Mouse (Mus musculus) T-helper 2 cell (primary cell): ENCODE data around the gene 0610010K14Rik.

ENCODE experiments used
- in situ Hi-C: fragments of 300-600 bp; cut with MboI, MseI; formaldehyde crosslinking; loops from one replicate; pipeline ENCODE4 v1.15.1; 2025; ENCODE audit warnings: high pct_unique_total_duplicates

0610010K14Rik gene

DNA sequence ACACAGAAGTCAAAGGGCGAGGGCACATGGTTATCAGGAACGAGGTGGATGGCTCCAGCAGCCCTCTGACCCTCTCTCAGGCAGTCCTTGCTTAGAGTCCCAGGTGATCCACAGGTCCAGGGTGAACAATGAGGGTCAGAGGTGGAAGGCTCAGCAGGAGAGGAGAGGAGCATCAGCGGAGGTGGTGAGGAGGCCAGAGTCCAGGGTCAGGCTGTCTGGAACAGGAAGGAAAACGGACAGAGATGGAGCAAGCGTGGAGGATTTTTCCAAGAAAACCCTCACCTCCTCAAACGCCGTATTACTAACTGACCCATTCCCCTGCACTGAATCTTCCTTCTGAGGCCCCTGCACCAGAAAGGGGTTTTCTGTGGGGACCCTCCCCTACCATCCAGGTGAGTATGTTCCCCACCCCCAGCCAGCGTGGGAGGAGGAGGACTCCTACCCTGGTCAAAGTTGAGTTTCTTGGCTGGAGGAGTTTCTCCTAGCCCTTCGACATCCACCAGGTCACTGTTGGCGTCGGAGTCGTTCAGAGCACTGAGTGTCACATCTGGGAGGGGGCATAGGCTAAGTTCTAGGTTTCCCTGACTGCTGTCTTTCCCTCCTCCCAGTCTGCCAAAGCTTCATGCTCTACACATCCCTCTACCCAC lies 2.3 kb downstream of the 0610010K14Rik start:
- in situ Hi-C loops: no loop called here

DNA sequence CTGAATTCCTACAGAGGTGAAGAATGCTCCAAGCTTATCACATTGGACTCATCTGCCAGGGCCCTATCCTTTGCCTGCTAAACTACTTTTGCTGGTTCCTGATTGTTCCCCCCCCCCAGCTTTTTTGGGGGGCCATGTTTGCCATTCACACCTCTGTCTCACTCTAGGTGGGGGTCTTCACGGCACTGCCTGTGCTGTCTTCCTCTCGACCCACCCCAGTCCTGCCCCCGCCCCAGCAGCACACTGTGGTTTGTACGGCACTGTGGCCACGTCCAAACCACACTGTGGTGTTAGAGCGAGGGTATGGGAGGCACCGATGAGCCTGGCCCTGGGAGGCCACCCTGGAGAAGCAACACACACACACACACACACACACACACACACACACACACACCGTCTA lies 3.2 kb downstream of the 0610010K14Rik start:
- in situ Hi-C loops: no loop called here

DNA sequence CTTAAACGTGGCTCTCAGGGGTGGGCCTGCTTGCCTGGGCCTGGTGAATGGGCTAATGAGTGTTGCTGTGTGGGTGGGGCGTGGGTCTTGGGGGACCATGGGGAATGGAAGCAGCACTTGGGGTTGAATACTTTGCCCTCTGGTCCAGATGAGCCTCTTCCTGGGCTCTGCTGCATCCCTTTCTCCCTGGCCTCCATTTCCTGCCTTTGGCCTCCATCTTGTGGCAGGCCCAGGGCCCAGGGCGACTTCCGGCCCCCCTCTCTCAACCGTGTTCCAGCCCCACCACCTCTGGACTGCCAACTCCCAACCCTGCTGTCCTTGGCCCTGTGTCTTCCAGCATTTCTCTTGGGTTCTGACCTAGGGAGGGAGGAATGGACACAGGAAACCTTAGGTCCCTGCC lies 3.7 kb downstream of the 0610010K14Rik start:
- in situ Hi-C loops: no loop called here

DNA sequence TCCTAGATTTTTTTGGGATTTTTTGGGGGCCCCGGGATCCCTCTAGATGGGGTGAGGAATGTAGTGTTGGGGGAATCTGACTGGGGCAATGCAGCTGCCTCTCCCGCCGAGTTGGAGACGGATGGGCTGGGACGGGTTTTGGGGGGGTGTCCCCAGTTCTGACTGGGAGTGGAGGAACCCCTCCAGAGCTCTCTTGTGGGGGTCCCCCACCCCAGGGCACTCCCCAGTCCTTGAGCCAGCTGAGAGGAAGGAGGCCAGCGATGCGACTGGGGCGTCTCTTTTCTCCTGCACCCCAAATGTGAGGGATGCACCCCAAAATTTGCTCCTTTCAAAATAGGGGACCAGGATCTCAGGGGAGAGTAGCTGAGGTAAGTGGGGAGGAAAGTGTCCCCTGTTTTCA lies 4.7 kb downstream of the 0610010K14Rik start:
- in situ Hi-C loops: no loop called here

DNA sequence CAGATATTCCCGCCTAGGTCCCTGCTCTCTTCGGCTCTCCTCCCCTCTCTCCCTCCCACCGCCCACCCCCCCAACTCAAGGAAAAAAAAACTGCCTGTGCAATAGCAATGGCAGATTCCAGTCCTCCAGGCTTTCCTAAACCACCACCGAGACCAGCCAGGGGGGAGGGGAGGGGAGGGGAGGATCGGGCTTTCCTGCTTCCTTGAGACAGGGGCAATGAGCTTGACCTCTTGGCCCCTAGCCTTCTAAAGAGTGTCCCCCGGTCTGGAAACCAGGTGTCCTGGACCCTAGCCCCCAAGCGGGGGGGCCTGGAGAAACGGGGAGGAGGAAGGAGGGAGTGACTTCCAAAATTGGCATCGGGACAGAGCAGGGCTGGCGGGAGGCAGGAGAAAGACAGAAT lies 5.2 kb downstream of the 0610010K14Rik start:
- in situ Hi-C loops: no loop called here

DNA sequence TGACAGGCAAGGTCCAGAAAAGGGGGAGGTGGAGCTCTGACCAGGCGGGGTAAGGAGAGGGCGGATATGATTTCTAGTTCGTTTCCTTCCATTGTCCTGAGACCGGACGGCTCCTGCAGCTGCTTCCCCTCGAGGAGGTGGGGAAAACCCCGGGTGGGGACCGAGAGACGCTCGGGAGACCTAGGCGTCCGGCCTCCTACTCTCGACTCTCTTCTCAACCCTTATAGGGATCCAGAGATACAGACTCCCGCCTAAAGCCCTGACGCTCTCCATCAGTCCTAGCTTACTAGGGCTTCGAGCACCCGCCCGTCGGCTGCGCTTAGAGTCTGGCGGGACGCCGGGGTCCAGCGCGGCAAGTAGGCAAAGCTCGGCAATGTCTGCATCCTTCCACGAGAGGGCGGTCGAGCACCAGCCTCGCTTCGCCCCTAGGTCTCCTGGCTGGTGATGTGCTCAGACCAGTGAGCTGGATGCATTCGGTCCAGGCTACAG lies 7.4 kb downstream of the 0610010K14Rik start:
- in situ Hi-C loops: no loop called here

DNA sequence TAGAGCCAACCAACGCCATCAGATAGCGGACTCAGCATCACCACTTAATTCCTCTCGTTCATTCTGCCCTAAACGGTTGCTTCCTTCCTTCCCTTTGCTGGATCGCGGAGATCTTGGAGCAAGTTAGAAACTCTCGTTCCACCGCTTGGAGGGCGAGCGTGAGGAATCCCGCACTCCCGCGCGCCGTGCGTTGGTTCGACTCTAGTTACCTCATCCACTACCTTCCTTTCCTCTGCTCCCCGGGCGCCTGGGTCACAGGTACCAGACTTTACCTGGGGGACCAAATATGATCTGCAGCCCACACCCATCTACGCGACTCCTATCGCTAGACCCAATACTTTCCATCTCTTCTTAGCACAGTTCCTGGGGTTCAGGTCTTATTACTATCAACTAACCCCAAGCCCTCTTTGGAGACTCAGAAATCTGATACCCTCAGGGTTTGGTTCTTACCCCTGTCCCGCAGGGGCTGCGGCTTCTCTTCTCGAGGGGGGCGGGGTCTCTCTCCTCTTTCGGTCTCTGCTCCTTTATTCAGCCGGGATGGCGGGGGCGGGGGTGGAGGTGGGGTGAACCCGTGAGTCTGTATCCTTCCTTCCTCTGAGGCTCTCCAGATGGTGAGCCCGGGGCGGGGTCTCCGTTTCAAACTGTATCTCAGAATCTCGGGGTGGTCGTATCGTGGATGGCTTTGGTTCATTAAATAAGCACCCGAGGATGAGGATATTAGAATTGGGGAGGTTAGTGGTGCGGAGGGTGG lies 8.3 kb downstream of the 0610010K14Rik start, which contains the start of gene Bcl6b:
Gene Bcl6b (minus strand): TSS at position 539 of the 751 bp plus-strand sequence.
- in situ Hi-C loops: no loop called here

DNA sequence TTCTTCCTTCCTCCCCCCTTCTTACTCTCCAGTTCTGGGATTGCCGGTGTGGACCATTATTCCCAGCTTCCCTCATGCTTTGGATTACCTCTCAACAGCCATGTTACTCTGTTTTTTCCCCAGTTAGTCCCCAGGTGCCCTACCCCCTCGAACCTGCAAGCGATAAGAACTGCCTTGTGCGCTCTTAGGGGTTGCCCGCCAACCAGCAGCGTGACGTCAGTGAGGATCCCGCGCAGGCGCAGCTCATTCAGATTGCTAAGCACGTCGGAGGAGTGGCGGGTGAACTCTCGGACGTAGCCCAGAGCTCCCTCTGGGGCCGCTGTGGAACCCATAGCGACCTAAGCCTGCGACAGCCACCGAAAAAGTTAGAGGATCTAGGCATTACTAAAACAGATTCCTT lies 8.9 kb downstream of the 0610010K14Rik start:
- in situ Hi-C loops: no loop called here

DNA sequence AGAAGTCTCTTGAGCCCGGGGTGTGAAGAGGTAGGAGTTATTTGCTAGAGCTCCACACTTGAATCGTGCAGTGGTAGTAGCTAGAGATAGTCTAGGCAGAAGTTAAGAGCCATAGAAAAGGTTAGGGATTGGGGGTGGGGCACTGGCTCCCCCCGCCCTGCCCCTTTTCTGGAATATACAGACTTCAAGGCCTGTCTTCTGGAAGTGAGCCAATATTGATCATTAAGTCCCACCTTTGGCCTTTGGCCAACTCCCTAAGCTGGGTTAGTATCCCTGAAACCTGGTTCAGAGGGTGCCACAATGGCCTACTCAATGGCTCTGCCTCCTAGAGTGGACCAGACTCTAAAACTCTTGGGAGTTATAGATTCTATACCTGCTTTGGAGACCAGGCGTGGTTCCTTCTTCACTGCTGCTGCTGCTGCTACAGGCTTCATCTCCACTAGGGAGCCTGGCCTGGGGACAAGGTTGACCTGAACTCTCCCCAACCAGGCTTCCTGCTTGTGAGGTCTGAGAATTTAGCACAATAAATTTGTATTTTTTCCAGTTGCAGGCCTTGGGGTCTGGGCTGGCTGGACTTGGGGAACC lies 10.0 kb downstream of the 0610010K14Rik start:
- in situ Hi-C loops: no loop called here

DNA sequence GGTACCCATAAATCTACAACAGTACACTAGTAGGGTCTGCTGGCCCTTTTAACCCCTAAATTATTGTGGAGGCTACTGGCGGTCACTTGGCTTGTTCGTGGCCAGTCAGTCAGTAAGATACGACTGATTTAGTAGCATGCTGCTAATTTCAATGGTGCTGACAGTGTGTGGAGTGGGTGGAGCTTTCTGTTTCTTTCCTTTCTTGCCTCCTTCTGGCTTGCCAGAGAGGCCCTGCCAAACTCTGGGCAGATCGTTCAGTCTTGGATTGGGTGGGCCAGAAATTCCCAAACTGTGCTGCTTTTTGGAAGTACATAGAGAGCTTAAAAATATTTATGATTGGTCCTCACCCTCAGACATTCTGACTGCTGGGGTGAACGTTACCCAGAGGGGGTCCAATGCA lies 10.6 kb downstream of the 0610010K14Rik start:
- in situ Hi-C loops: no loop called here

DNA sequence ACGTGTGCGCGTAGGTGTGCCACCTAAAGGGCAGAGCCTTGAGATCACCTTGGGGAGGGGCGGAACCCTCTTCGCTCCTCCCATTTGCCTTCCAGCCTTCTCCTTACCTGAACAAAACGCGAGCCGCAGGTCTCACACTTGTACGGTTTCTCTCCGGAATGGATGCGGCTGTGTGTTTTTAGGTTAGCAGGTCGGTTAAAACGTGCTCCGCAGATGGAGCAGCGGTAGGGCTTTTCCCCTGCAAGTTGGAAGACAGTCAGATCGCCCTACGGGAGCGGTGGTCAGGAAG lies 11.2 kb downstream of the 0610010K14Rik start:
- in situ Hi-C loops: no loop called here

DNA sequence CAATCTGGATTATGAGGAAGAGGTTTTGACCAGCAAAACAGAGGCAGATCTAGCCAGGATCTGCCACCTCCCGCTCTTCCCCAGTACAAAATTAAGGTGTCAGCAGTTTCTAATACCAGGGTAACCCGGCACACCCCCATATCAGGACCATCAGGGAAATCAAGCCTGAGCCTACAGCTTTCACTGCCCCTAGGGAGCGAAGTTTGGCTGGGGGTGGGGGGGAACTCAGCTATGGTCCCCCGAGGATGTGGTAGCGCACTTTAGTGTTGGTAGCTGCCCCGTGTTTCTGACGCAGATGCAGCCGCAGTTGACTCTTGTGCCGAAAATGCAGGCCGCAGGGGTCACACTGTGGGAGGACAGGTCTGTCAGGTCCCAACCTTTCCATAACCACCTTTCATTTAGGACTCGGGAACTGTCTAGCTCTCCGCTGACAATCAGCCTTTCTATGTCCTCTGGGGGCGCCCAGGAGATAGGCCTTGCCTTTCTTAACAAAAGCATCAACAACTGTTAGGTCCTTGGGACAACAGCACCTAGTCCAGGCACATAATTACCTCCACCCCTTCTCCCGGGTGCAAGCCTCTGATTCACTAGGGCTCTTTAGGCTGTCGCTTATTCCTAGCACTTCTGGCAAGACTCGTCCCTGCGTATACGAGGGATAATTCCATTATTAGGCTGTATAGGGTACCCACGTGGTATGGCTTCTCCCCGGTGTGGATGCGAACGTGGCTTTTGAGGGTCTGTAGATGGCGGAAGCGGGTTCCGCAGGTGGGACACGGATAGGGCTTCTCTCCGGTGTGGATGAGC lies 11.7 kb downstream of the 0610010K14Rik start:
- in situ Hi-C loops: no loop called here

DNA sequence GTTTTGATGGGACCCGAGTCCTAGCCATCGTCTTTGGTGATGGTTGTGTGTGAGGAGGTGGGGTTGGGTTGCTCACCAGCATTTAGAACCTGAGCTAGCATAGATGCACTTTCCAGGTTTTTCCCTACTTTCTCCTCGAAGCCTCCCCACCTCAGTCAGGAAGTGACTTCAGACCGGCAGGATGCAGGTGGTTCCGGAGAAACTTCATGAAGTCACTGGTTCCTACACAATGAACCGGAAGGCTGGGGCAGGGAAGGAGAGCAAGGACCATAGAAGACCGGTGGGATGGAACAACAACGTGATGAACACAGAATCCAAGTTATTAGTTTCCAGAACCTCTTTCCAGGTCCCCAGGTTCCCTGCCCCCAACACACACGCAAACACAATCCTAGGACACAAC lies 14.0 kb downstream of the 0610010K14Rik start:
- in situ Hi-C loops: no loop called here

DNA sequence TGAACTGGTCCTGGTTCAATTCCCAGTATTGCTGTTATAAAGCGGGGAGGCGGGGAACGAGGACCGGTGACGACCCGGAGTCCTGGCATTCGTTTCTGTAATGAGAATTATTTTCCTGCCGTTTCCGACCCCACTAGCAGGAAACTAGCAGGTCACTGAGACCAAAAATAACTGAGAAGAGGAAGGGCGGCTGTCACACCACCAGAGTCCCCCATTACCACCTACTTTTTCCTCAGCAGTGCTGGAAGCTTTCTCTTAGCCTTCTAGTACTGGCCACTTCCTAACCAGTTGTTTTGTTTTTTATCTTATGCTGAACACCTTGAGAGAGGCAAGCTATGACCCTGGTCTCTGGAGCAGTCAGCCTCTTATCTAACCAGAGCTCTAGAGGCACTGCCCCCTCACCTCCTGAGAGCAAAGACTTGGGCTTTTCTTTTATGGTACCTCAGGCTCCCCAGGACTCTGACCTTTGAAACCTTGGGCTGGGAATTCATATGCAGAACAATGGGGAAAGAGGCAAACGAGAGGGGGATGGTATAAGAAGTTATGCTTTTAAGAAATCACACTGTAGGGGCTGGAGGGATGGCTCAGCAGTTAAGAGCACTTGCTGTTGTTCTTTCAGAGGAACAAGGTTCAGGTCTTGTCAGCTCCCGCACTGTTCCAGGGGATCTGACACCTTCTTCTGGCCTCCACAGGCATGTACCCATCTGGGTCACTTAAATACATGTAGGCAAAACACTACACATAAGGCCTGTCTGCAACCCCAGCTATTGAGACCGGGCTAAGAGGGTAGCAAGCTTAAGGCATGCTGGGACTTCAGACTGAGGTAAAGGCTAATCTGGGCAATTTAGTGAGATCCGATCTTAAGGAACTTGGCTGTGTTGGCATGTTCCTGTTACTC lies 15.9 kb downstream of the 0610010K14Rik start:
- in situ Hi-C loops: no loop called here

DNA sequence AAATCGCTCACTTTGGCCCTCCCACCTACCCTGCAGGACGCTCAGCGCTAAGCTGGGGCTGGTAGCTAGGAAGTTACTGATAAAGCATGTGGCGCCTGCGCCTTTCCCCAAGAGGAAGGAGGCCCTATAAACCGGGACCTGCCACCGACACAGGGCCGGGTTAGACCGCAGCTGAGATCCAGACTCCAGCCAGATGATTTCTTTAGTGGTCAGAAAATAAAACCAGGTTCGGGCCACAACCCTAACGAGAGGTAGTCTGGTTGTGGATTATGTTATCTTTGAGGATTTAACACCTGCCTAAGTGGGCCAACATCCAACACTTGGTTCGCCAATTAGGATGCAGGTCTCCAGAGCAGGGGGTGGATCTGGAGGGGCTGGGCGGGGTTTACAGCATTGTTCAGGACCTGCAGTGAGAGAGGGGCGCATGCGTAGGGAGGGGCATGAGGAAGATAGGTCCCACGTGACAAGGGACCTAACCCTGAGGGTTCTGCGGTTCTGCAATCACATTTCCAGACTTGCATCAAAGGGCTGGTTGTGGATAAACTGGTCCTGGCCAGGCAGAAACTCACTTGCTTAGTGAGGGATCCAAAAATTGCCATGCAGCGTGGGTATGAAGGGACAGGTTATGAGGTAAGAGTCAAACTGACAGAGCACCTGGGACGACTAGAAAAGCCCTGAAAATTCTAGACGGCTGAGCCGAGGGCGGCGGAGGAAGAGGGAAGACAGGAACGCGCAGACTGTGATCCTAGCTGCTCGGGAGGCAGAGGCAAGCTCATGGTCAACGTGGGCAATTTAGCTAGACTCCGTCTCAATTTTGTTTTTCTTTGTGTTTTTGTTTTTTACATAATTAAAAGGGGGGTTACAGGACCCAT lies 16.7 kb downstream of the 0610010K14Rik start, which contains the start of gene Slc16a13:
Gene Slc16a13 (minus strand): TSS at position 334 of the 872 bp plus-strand sequence.
- in situ Hi-C loops: no loop called here

DNA sequence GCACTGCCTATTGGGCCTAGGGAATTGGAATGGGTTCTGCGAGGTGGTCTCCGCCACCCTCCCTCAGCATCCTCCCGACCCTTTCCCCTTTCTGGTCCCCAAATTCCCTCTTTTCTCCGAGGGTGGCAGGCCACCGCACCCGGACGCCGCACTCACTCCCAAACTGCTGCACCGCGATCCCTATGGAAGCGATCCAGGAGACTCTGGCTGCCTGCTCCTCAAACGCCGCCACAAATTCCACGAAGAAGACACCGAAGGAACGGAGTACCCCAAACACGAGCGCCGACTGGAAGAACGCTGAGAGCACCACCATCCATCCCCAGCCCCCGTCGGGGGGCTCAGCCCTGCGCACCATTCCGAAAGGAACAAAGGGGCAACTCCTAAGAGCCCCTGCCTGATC lies 17.4 kb downstream of the 0610010K14Rik start:
- in situ Hi-C loops: no loop called here

DNA sequence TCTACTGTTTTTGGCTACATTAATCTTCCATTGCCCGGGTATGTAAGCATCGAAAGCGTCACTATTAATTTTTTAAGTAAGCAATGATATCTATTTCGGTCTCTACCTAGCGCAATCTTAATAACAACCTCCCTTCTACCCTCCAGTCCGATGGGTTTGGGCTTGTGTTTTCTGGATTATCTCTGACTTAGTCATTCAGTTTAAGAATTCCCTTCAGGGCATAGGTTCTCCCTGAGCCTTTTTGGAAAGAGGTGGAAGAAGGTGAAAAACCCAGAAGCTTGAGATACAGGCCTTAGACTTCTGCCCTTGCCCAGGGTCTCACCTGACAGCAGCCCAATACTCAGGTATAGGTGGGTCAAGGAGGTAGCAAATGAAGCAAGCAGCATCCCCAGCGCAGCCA lies 17.8 kb downstream of the 0610010K14Rik start:
- in situ Hi-C loops: no loop called here

DNA sequence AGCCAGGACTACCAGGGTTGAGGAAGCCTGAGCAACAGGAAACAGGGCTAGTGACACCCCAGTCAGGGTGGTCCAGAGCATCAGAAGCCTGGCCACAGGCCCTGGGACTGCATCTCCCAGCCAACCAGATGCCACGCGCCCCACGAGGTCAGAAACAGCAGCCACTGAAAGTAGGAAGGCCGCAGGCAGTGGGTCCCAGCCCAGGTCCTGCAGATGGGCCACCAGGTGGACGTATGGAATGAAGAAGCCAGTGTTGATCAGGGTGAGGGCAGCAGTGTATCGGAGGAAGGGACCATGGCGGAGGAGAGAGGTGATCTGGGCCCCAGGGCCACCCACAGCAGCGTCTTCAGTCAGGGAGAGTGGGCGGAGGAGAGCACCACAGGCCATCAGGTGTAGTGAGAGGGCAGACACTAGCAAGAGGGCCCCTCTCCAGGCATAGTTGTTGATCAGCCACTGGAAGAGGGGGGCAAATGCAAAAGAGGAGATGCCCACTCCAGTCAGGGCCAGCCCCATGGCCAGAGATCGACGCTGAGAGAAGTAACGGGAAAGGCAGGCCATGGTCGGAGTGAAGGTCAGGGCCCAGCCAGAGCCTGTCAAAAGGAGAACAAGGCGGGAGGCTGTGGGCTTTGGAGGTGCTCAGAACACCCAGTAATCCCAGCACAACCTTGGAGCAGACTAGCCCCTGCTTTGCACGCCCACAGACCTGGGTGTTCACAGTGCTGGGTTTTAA lies 18.8 kb downstream of the 0610010K14Rik start:
- in situ Hi-C loops: no loop called here

DNA sequence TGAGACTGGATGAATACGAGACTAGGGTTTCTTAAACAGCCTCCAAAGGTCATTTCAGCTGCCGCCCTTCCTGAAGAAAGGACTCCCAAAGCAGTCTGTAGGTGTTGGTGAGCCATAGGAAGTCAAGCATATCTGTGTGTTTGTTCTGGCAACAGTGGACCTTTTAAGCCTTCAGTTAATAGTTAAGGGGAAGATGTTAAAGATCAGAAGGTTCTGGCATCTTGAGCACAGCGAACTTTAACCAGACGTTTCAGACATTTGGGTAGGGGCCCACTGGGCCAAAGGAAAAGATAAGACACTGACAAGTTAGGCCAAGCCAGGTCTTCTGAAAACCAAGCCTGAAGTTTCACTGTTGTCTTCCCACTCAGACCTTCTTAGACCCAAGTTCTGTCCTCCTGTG lies 19.7 kb downstream of the 0610010K14Rik start:
- in situ Hi-C loops: no loop called here
